Mouse (Mus musculus) cortical plate, adult 2 months (tissue): ENCODE data around the gene Olfr460. TPM values are rescaled to one million over a fixed set of nuclear protein-coding genes. Genes with fewer than 3 reads are reported as not detected.
"Not testable (repeated sequence)": the region's sequence is repeated elsewhere in the genome, so short reads cannot be mapped to it uniquely, and the experiment has no call there.

Source experiments
- H3K27ac ChIP-seq: fragments of 200-500 bp; 2 replicates; pipeline ENCODE4 v1.5.1; 2012; ENCODE audit warnings: low read length, control low read depth, inconsistent platforms; ENCODE audit not compliant: insufficient read depth
- H3K4me1 ChIP-seq: fragments of 200-500 bp; 2 replicates; pipeline ENCODE4 v1.6.1; 2011; ENCODE audit warnings: low read length; ENCODE audit not compliant: control insufficient read depth, insufficient read depth
- H3K4me3 ChIP-seq: fragments of 200-500 bp; 2 replicates; pipeline ENCODE4 v1.5.1; 2011; ENCODE audit warnings: mild to moderate bottlenecking, low read length, control low read depth; ENCODE audit not compliant: insufficient read depth
- CTCF ChIP-seq: fragments of 200-500 bp; IDR thresholded peaks from 2 replicates; pipeline ENCODE4 v1.5.1; 2011; ENCODE audit warnings: mild to moderate bottlenecking, control low read depth, low read length; ENCODE audit not compliant: insufficient read depth; ENCODE audit errors: extremely low read depth
- POLR2A ChIP-seq: fragments of 200-500 bp; IDR thresholded peaks from 2 replicates; pipeline ENCODE4 v1.6.1; 2011; ENCODE audit warnings: mild to moderate bottlenecking, low read length, control low read depth; ENCODE audit not compliant: insufficient read depth; ENCODE audit errors: extremely low read depth
- polyA plus RNA-seq: library from polyadenylated mRNA; depleted of rRNA; stranded (reverse); fragments of >200 nt; gene quantifications from 2 replicates; pipeline ENCODE4 v1.2.3, GENCODE M21; 2012; rRNA removed

The Olfr460 gene
- 0.13 and 0.17 TPM in 2 replicates for polyA plus RNA-seq

DNA sequence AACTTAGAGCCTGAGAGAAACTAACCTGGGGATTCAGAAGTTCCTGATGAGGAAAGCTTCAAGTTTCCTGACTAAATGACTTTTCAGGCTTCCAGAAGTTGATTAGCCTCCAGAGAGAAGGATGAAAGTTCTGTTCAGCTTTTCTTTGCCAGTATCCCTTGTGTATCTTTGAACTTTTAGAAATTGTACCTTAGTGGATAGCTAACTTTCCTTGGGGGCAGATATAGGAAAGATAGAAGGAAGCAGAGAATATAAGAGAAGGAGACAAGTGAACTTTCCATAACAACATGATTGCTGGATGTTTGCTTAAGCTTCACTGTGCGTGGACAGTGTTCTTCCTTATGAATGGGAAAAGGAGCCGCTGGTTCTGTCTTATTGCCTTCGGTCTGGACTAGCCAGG lies at the start of gene Olfr460:
Olfr460 (plus strand) TSS at position 301 of the 400 bp plus-strand sequence.
- Histone ChIP-seq H3K4me3 (no peak within 1 kb of the TSS), H3K4me1 (no peaks in the 10 kb centered on the region), H3K27ac (no peak within 1 kb of the TSS)
- no peak for TF ChIP-seq CTCF
- no peak for TF ChIP-seq POLR2A

GRCm38 (mm10) chr6:40544690-40545089 lies 24.6 kb upstream of the Olfr460 start:
- Histone ChIP-seq H3K27ac (no peak overlapping the region), H3K4me1 (no peaks in the 10 kb centered on the region), H3K4me3 (no peak overlapping the region)
- TF ChIP-seq CTCF (no peak), POLR2A (no peak)

- H3K27ac ChIP-seq: no peak within 1 kb of the TSS
- H3K4me3 ChIP-seq: no peak within 1 kb of the TSS
- TF ChIP-seq CTCF (no peak), POLR2A (no peak)
- no peaks in the 10 kb centered on the region for H3K4me1 ChIP-seq
Measured at GRCm38 (mm10) chr6:40554950-40555349, 14.3 kb upstream of the Olfr460 start, which contains the start of gene Olfr461. Gene Olfr461, minus strand, starts transcription at chr6:40555050.

- Histone ChIP-seq H3K4me3 (no peak overlapping the region), H3K27ac (no peak overlapping the region), H3K4me1 (no peaks in the 10 kb centered on the region)
- TF ChIP-seq POLR2A: no peak
- no peak for TF ChIP-seq CTCF
Measured at GRCm38 (mm10) chr6:40573618-40574017, 4.3 kb downstream of the Olfr460 start.

DNA sequence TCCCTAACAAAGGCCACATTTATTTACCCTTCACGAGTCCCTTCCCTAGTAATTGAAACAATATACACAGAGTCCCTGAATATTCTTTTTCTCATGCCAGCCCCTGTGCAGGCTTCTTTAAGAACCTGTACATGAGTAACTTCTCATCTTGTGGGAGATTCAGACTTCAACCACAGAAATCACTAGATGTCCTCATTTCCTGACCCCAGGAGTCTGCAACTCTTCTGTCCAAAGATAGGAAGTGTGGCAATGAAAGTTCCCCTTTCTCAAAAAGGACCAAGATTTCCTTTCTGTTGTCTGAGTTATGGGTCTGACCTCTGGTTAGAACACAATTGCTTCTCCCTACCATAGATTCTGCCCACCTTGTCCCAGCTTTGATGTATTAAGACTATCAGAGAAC lies 7.0 kb downstream of the Olfr460 start:
- Histone ChIP-seq H3K27ac (no peak overlapping the region), H3K4me1 (no peaks in the 10 kb centered on the region), H3K4me3 (no peak overlapping the region)
- TF ChIP-seq POLR2A: no peak
- no peak for TF ChIP-seq CTCF

GRCm38 (mm10) chr6:40584336-40584735 lies 15.0 kb downstream of the Olfr460 start:
- Histone ChIP-seq H3K4me3 (no peak overlapping the region), H3K4me1 (no peaks in the 10 kb centered on the region), H3K27ac (no peak overlapping the region)
- TF ChIP-seq POLR2A (no peak), CTCF (no peak)

DNA sequence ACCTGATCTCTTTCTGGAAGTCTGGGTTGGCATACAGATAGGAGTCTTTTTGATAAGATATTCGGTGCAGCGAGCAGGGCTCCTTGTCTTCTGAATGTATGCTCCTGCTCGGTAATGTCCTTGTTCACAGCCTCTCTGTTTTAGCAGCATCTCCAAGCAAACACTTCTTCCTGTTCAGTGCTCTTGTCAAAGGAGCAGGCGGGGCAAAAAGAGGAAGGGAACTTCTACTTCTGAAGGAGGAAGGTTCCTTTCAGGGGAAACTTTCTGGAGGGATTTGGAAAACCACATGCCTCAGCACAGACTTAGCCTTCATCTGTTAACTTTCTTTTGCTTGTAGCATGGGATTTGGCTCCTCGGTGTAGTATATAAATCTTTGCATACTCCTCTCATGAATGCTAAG lies 16.4 kb downstream of the Olfr460 start, which contains the start of gene Clec5a:
Clec5a (minus strand) TSS at position 177 of the 400 bp plus-strand sequence.
- H3K4me1 ChIP-seq: no peaks in the 10 kb centered on the region
- H3K4me3 ChIP-seq: no peak within 1 kb of the TSS
- H3K27ac ChIP-seq: no peak within 1 kb of the TSS
- TF ChIP-seq CTCF (no peak), POLR2A (no peak)

- Histone ChIP-seq H3K4me3 (no peak overlapping the region), H3K4me1 (no peaks in the 10 kb centered on the region), H3K27ac (no peak overlapping the region)
- no peak for TF ChIP-seq CTCF
Measured at GRCm38 (mm10) chr6:40588346-40588745, 19.1 kb downstream of the Olfr460 start.

DNA sequence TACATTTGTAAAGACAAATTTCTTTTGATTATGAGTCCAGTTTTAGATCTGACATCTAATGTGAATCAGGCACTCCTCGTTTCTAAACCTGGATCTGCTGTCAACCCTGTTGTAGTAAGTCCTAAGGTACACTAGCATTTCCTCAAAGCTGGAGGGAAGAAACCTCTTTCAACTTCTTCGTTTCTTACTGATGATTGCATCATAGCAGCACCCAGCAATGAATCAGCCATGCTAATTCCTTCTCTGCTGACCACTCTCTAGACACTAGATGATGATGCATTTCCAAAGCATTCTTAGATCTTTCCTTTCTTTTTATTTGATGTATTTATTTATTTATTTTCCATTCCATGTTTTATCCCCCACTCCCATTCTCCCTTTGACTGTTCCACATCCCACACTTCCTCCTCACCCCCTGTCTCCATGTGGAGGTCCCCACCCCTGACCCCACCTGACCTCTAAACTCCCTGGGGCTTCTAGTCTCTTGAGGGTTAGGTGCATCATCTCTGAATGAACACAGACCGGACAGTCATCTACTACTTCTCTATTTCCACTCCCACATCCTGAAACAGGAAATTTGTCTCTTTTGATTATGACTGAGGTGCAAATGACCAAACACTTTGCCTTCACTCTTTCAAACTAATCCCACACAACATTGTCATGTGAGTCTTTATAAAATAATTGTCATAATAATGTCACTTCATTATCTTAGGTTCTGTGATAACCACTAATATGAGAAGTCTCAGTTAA lies 25.7 kb downstream of the Olfr460 start:
- Histone ChIP-seq H3K4me1 (no peaks in the 10 kb centered on the region), H3K27ac (no peak overlapping the region), H3K4me3 (no peak overlapping the region)
- TF ChIP-seq CTCF: no peak
- TF ChIP-seq POLR2A: no peak

- not testable (repeated sequence) for H3K4me1 ChIP-seq, H3K27ac ChIP-seq
Measured at GRCm38 (mm10) chr6:40598546-40598945, 29.3 kb downstream of the Olfr460 start.

More at GRCm38 (mm10) chr6:40598546-40598945, 29.3 kb downstream of the Olfr460 start:
- not testable (repeated sequence) for H3K4me3 ChIP-seq
